Mouse (Mus musculus): ENCODE results near the gene AL732309.1.

Gene AL732309.1

GRCm38 (mm10) chr2:25240310-25240709 is 6.4 kb downstream of the AL732309.1 start:
- no peak for DNase-seq (ENCODE audit: low spot score in 2 of 2)

DNA sequence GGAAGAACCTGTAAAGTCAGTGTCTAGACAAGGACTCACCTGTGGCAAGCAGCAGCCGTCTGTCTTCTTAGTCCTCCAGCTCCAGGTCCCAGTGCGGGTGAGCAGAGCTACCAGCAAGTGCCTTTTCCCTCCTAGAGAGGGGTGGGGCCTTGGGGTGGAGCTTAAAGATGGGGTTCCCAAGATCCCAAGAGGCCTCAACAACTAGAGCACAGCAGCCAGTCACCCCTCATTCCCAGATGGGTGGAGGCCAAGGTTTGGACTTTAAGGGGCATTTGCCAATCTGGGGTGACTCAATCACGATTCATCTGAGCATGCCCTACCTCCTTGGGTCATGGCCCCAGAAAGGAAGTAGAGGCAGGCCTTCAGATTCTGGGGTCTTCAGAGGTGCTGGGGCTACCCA is 6.9 kb downstream of the AL732309.1 start:
- DNase-seq (ENCODE audit: low spot score in 2 of 2) = no peak

DNA sequence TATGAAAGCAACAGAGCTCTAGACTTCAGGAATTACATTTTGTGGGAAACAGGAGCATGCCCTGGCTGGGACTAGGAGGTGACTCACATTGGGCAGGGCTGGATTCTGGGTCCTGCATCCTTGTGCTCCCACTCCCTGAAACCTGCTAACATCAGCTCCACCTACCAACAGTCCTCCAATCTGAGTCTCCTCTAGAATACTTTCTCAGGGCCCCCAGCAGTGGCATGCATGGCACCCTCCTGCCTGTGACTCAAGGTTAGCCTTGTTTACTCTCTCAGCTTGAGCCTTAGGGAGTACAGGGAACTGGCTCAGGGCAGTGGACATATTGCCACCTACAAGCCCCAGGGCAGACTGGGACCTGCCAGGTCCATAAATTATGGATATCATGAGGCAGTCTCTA is 8.6 kb downstream of the AL732309.1 start:
- DNase-seq (ENCODE audit: low spot score in 2 of 2) = no peak

GRCm38 (mm10) chr2:25237522-25237921 is 9.1 kb downstream of the AL732309.1 start:
- DNase-seq (ENCODE audit: low spot score in 2 of 2) = no peak

DNA sequence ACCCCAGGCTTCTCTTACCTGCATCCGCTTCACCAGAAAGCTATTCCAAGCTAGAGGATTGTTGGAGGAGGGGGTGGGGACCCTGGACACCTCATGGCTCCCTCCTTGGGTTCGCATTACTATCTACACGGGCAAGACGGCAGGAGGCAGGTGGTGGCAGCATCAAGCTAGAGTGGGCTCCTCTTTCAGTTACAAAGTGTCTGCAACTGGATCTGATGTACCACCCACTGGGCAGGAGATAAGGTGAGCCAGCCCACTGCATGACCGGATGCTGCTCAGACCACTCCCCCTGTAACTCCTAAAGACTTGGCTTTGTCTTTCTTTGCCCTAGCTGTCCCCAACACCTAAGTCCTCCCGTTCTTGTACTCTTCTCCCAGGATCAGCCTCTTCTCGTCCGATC is 10.0 kb downstream of the AL732309.1 start, which contains the start of gene Rnf224:
Rnf224 (minus strand) TSS at position 174 of the 400 bp plus-strand sequence.
- DNase-seq (ENCODE audit: low spot score in 2 of 2) = no peak

GRCm38 (mm10) chr2:25234551-25235220 is 12.0 kb downstream of the AL732309.1 start:
- no peak for DNase-seq (ENCODE audit: low spot score in 2 of 2)

GRCm38 (mm10) chr2:25234050-25234449 is 12.6 kb downstream of the AL732309.1 start, which contains the start of gene Slc34a3:
Gene Slc34a3 (minus strand): TSS chr2:25234364.
- DNase-seq (ENCODE audit: low spot score in 2 of 2) = no peak

- no peak for DNase-seq (ENCODE audit: low spot score in 2 of 2)
Measured at GRCm38 (mm10) chr2:25233421-25233820, 13.2 kb downstream of the AL732309.1 start.

- DNase-seq (ENCODE audit: low spot score in 2 of 2) = no peak
Measured at GRCm38 (mm10) chr2:25231038-25231437, 15.6 kb downstream of the AL732309.1 start.

- no peak for DNase-seq (ENCODE audit: low spot score in 2 of 2)
Measured at GRCm38 (mm10) chr2:25230581-25230980, 16.1 kb downstream of the AL732309.1 start.

DNA sequence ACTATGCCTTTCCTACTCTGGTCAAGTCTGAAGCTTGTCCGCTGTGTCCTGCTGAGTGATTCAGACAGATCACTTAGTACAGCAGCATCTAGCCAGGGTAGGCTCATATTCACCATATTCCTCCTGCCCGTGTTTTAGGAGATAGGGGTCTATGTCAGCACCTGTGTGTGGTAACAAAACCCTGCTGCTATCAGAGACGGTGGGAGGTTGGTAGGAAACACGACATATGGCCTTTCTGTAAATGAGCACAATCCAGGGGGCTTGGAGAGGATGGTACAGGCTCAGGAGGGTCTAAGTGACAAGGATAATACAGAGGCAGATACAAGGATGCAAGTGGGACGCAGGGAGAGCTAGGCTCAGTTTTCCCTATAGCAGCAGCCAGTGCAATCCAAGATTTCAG is 17.1 kb downstream of the AL732309.1 start:
- DNase-seq (ENCODE audit: low spot score in 2 of 2) = no peak

- DNase-seq (ENCODE audit: low spot score in 2 of 2) = no peak
Measured at GRCm38 (mm10) chr2:25228995-25229530, 17.6 kb downstream of the AL732309.1 start.

DNA sequence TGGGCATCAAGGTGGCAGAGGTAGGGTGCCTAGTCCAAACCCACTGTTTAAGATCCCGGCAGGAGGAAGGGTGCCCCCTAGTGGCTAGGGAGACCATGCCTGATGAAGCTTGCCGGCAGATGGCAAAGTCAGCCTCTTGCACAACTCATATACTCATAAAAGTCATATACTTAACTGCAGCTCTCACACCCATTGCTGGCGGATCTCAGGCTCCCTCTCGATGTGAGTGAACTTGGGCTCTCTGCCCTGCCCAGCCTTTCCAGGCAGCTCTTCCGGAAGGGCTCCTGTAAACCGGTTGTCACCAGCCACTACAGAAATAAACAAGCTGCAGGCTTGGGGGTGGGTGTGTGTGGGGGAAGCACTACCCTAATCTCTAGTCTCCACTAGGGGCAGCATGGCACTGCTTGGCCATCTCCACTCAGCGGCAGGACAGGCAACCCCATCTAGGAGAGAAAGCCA is 18.2 kb downstream of the AL732309.1 start:
- peak; percentile 88 for DNase-seq (ENCODE audit: low spot score in 2 of 2)

GRCm38 (mm10) chr2:25227406-25227805 is 19.3 kb downstream of the AL732309.1 start:
- DNase-seq (ENCODE audit: low spot score in 2 of 2) = no peak

- peak; percentile 77 to 84 for DNase-seq (ENCODE audit: low spot score in 2 of 2)
Measured at GRCm38 (mm10) chr2:25226864-25227263, 19.8 kb downstream of the AL732309.1 start.

DNA sequence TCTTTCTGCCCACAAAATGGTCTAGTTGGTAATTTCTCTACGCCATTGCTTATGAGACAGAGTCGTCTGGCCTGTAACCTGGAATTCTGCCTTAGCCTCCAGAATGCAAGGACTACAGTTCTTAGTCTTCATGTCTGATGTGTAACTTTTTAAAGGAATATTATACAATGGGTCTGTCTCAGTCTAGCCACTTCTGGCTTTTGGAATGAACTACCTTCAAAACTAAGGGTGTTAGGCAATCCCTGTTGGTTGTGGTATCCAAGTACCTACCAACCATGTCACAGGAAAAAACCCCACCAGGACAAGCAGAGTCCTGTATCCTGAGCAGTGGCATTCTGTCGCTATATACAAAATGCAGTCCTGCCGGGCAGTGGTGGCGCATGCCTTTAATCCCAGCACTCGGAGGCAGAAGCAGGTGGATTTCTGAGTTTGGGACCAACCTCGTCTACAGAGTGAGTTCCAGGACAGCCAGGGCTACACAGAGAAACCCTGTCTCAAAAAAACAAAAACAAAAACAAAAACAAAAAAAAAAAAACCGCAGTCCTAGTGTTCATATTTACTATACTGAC is 20.8 kb downstream of the AL732309.1 start:
- peak in 1 of 2 experiments; percentile 29 for DNase-seq (ENCODE audit: low spot score in 2 of 2)

DNA sequence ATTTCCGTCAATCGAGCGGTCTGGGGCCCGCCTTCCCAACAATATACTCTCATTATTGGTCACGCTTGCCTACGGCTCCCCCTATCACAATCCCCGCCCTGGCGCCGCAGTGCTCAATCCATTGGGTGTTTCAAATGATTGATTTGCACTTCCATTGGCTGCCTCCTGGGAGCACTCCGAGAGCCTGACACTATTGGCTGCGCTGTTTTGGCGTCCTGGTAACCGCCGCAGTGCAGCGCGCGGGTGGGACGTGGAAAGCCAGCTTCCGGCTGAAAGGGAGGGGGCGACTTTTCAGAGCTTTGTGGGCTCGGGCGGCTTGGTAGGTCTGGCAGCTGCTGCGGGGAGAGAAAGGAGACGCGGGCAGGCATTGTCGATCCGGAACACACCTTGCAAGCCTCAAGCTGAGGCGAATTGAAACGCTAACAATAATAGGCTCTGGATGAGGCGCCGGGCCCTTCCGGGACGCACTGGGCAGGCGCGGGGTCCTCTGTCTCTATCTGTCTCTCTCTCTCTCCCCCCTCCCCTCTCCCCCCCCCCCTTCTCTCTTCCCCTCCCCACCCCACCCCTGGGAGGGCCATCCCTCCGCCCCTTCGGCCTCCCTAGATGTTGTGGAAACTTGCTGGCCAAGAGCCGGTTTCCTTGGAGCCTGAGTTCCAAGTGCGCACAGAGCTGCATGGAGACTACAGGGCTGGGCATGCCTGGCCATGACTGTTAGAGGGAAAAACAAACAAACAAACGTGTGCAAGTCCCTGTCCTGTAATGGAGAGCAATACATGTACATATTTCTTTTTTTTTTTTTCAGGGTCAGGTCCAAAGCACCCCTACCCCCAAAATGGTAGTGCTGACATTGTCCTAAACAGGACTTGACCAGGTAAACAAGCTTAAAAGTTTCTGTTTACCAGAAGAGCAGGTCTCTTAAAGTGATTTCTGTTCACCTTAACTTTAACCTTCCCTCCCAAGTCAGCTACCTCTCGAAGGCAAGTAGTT is 21.6 kb downstream of the AL732309.1 start:
- DNase-seq (ENCODE audit: low spot score in 2 of 2) = peak; percentile 99 to 100

GRCm38 (mm10) chr2:25224492-25224765 is 22.2 kb downstream of the AL732309.1 start, which contains the start of gene Tubb4b:
Gene Tubb4b (minus strand): TSS chr2:25224702.
- DNase-seq (ENCODE audit: low spot score in 2 of 2) = no peak

- DNase-seq (ENCODE audit: low spot score in 2 of 2) = peak; percentile 71 to 80
Measured at GRCm38 (mm10) chr2:25223681-25224491, 22.8 kb downstream of the AL732309.1 start.

GRCm38 (mm10) chr2:25221331-25221772 is 25.3 kb downstream of the AL732309.1 start:
- no peak for DNase-seq (ENCODE audit: low spot score in 2 of 2)

GRCm38 (mm10) chr2:25218445-25218844 is 28.2 kb downstream of the AL732309.1 start, which contains the start of gene Fam166a:
Gene Fam166a (plus strand): TSS chr2:25218745.
- no peak for DNase-seq (ENCODE audit: low spot score in 2 of 2)

Measured in right cerebral cortex, postnatal 10 days (tissue).